Mouse (Mus musculus): Measurements from ENCODE around the gene Braf. TPM values are rescaled to one million over a fixed set of nuclear protein-coding genes. Genes with fewer than 3 reads are reported as not detected.

Braf gene
- total RNA-seq, 4 experiments from 2014 or later = 103 to 133 (median 121) TPM

- DNase-seq (ENCODE audit: low spot score in 2 of 2) = no peak
These were observed 168.2 kb downstream of the Braf start for GRCm38 (mm10) chr6:39556900-39557659.

GRCm38 (mm10) chr6:39555648-39555945 is 169.7 kb downstream of the Braf start:
- no peak for DNase-seq (ENCODE audit: low spot score in 2 of 2)

- no peak for DNase-seq (ENCODE audit: low spot score in 2 of 2)
These were observed 170.2 kb downstream of the Braf start for GRCm38 (mm10) chr6:39554888-39555647.

Other genes with a start within 250 kb of the Braf start
- gene Dennd2a, start 167.6 kb downstream of the Braf start, total RNA-seq (2022) = 10 to 100 TPM; 22.0 to 27.0 (median 23.4) TPM
- gene Adck2, start 151.6 kb downstream of the Braf start, total RNA-seq (2022) = 10 to 100 TPM; 24.4 to 35.5 (median 31.8) TPM
- gene Gm42420, start 139.7 kb downstream of the Braf start, total RNA-seq (2022) = 1 to 10 TPM in 1 of 4 experiments, not detected in 3; 1.1 TPM
- gene Ndufb2, start 132.9 kb downstream of the Braf start, total RNA-seq (2022) = 100 to 1,000 TPM; 148 to 171 (median 155) TPM
- gene Mrps33, start 85.5 kb upstream of the Braf start, total RNA-seq (2022) = 100 to 1,000 TPM in 1 of 4 experiments, 10 to 100 TPM in 3; 86.0 to 103 (median 92.5) TPM
- 100 to 1,000 TPM; 199 to 227 (median 211) TPM for gene Tmem178b, start 147.8 kb upstream of the Braf start, total RNA-seq (2022)

Data from left cerebral cortex, adult 8-10 months (tissue).